Mouse (Mus musculus) adrenal gland, adult 8-10 months (tissue): ENCODE measurements around the gene Mfsd4b5. TPM values are rescaled to one million over a fixed set of nuclear protein-coding genes. Genes with fewer than 3 reads are reported as not detected.
A peak's percentile ranks its signal among the peaks of the same experiment; 100 is the strongest.
"Not testable (repeated sequence)": the region's sequence is repeated elsewhere in the genome, so short reads cannot be mapped to it uniquely, and the experiment has no call there.

Experiments used
- DNase-seq: peaks from one replicate; pipeline ENCODE4 v3.0.0; 2022
- total RNA-seq, 4 experiments: library from RNA; stranded (reverse); gene quantifications; 2 replicates each; pipeline ENCODE4 v1.2.4; 2022

Gene Mfsd4b5
- total RNA-seq, 4 experiments from 2014 or later: 0.55 to 1.9 (median 1.3) TPM

GRCm38 (mm10) chr10:39961906-39962305 is 24.5 kb downstream of the Mfsd4b5 start:
- DNase-seq: no peak

GRCm38 (mm10) chr10:39960441-39960822 is 26.0 kb downstream of the Mfsd4b5 start:
- no peak for DNase-seq

- peak; percentile 97 for DNase-seq
Measured at GRCm38 (mm10) chr10:39959761-39960440, 26.5 kb downstream of the Mfsd4b5 start, which contains the start of gene Mfsd4b3. Gene Mfsd4b3 (minus strand): TSS chr10:39960153.

- DNase-seq: no peak
Measured at GRCm38 (mm10) chr10:39958266-39958665, 28.2 kb downstream of the Mfsd4b5 start.

- no peak for DNase-seq
Measured at GRCm38 (mm10) chr10:39956340-39956878, 30.0 kb downstream of the Mfsd4b5 start.

- no peak for DNase-seq
Measured at GRCm38 (mm10) chr10:39955163-39955562, 31.3 kb downstream of the Mfsd4b5 start.

GRCm38 (mm10) chr10:39949377-39949954 is 37.0 kb downstream of the Mfsd4b5 start:
- DNase-seq: no peak

GRCm38 (mm10) chr10:39947195-39947594 is 39.3 kb downstream of the Mfsd4b5 start:
- not testable (repeated sequence) for DNase-seq

- DNase-seq: no peak
Measured at GRCm38 (mm10) chr10:39936553-39936952, 49.9 kb downstream of the Mfsd4b5 start.

GRCm38 (mm10) chr10:39926616-39927139 is 59.8 kb downstream of the Mfsd4b5 start, which contains the start of gene Mfsd4b2:
Gene Mfsd4b2 (minus strand): TSS chr10:39926923.
- no peak for DNase-seq

GRCm38 (mm10) chr10:39924556-39924955 is 61.9 kb downstream of the Mfsd4b5 start:
- DNase-seq: not testable (repeated sequence)

GRCm38 (mm10) chr10:39912616-39913015 is 73.8 kb downstream of the Mfsd4b5 start:
- DNase-seq: no peak

- no peak for DNase-seq
Measured at GRCm38 (mm10) chr10:39908768-39909441, 77.5 kb downstream of the Mfsd4b5 start.

Other genes starting within 250 kb of the Mfsd4b5 start
- 10 to 100 TPM; 12.5 to 14.7 (median 13.3) TPM for gene Mfsd4b4, start 87.4 kb downstream of the Mfsd4b5 start, total RNA-seq
- gene Mfsd4b2, start 59.7 kb downstream of the Mfsd4b5 start, total RNA-seq: under 1 TPM; 0.46 to 0.75 (median 0.60) TPM
- 10 to 100 TPM in 1 of 4 experiments, 1 to 10 TPM in 3; 3.0 to 10.2 (median 6.6) TPM for gene Mfsd4b3, start 26.5 kb downstream of the Mfsd4b5 start, total RNA-seq
- gene Mfsd4b1, start 38.6 kb upstream of the Mfsd4b5 start, total RNA-seq: 1 to 10 TPM in 2 of 4 experiments, under 1 TPM in 2; 0.65 to 1.3 (median 1.1) TPM
- gene Slc16a10, start 155.6 kb upstream of the Mfsd4b5 start, total RNA-seq: 10 to 100 TPM; 11.2 to 17.4 (median 15.0) TPM